Comparison of ENCODE assay signal across 28 mouse cellular contexts in genomic region chr14:22549166-22549565, GRCm38 (mm10).
DNase-seq lines count a peak whose midpoint lies in the region; ATAC-seq lines count a peak whose summit lies in the region.
"Had no signal": no experiment of that assay in that cellular context is flagged by ENCODE, and none has a peak within 500 bp of the region (broad histone marks: within the 10 kb centered on the region; RNA-seq: fewer than 3 reads in every experiment).

No protein-coding gene starts in this region.

- no peak overlapping the region for H3K9ac ChIP-seq in midbrain, embryonic 11.5 days (ENCODE audit: low read length)
- no peak overlapping the region for H3K9ac ChIP-seq in midbrain, embryonic 13.5 days (replicated peaks)
- H3K9ac ChIP-seq in embryonic facial prominence, embryonic 12.5 days, result no peak overlapping the region
- H3K9ac ChIP-seq: heart, embryonic 15.5 days; hindbrain, embryonic 13.5 days; liver, embryonic 14.5 days had no signal

- no peak for ATAC-seq in midbrain, embryonic 11.5 days (ENCODE audit: low FRiP score)
- ATAC-seq in midbrain, embryonic 13.5 days, result no peak
- ATAC-seq in embryonic facial prominence, embryonic 12.5 days (ENCODE audit: insufficient number of reproducible peaks, insufficient read depth, low FRiP score, low TSS enrichment), result peak; percentile 44; the same call in 1 of the 2 replicates
- ATAC-seq: activated CD4-positive, CD25-positive, alpha-beta regulatory T cell, adult 4 months; CD4-positive, CD25-positive, alpha-beta regulatory T cell, adult 4 months; forebrain, embryonic 14.5 days; intestine, embryonic 16.5 days; midbrain, embryonic 16.5 days had no signal

- H3K27ac ChIP-seq in midbrain, embryonic 11.5 days (ENCODE audit: low read depth, low read length), result no peak overlapping the region
- no peak overlapping the region for H3K27ac ChIP-seq in midbrain, embryonic 13.5 days
- H3K27ac ChIP-seq in embryonic facial prominence, embryonic 12.5 days, result no peak overlapping the region
- H3K27ac ChIP-seq: heart, embryonic 10.5 days; heart, embryonic 15.5 days; hindbrain, embryonic 13.5 days; liver, embryonic 14.5 days; macrophage had no signal

- peaks cover 28% of the 10 kb centered on the region for H3K4me1 ChIP-seq in midbrain, embryonic 11.5 days (ENCODE audit: control insufficient read depth, insufficient read depth, low read length)
- H3K4me1 ChIP-seq in midbrain, embryonic 13.5 days (replicated peaks), result peaks cover 29% of the 10 kb centered on the region
- peaks cover 15% of the 10 kb centered on the region for H3K4me1 ChIP-seq in embryonic facial prominence, embryonic 12.5 days
- H3K4me1 ChIP-seq: heart, embryonic 10.5 days; heart, embryonic 15.5 days had no signal

- WGBS in midbrain, embryonic 11.5 days, result 89% methylated on average over 2 of the region's 2 CpGs
- WGBS in midbrain, embryonic 13.5 days, result 84% methylated on average over 2 of the region's 2 CpGs
- 64% methylated on average over 2 of the region's 2 CpGs for WGBS in embryonic facial prominence, embryonic 12.5 days

- no peaks in the 10 kb centered on the region for H3K9me3 ChIP-seq in midbrain, embryonic 11.5 days (ENCODE audit: control insufficient read depth, low read length)
- no peaks in the 10 kb centered on the region for H3K9me3 ChIP-seq in midbrain, embryonic 13.5 days
- no peaks in the 10 kb centered on the region for H3K9me3 ChIP-seq in embryonic facial prominence, embryonic 12.5 days
- H3K9me3 ChIP-seq: heart, embryonic 10.5 days; heart, embryonic 15.5 days; hindbrain, embryonic 13.5 days had no signal

- H3K4me2 ChIP-seq in midbrain, embryonic 11.5 days, result no peak overlapping the region
- no peak overlapping the region for H3K4me2 ChIP-seq in midbrain, embryonic 13.5 days (replicated peaks)
- no peak overlapping the region for H3K4me2 ChIP-seq in embryonic facial prominence, embryonic 12.5 days (replicated peaks)
- H3K4me2 ChIP-seq: heart, embryonic 15.5 days; hindbrain, embryonic 13.5 days had no signal

- no peak overlapping the region for H3K4me3 ChIP-seq in midbrain, embryonic 11.5 days (ENCODE audit: low read depth, low read length)
- no peak overlapping the region for H3K4me3 ChIP-seq in midbrain, embryonic 13.5 days (replicated peaks)
- no peak overlapping the region for H3K4me3 ChIP-seq in embryonic facial prominence, embryonic 12.5 days
- H3K4me3 ChIP-seq: heart, embryonic 10.5 days; heart, embryonic 15.5 days; hindbrain, embryonic 13.5 days had no signal

- peaks cover 2% of the 10 kb centered on the region; the same call in 1 of the 2 replicates for H3K27me3 ChIP-seq in midbrain, embryonic 11.5 days (ENCODE audit: control insufficient read depth, insufficient read depth, low read length)
- H3K27me3 ChIP-seq in midbrain, embryonic 13.5 days, result peaks cover 5% of the 10 kb centered on the region
- no peaks in the 10 kb centered on the region for H3K27me3 ChIP-seq in embryonic facial prominence, embryonic 12.5 days
- H3K27me3 ChIP-seq: heart, embryonic 15.5 days; hindbrain, embryonic 13.5 days had no signal

- DNase-seq in kidney, adult 9 months, result peak; percentile 5
- DNase-seq in kidney, postnatal 4 days, result no peak
- peak; percentile 84 for DNase-seq in midbrain, embryonic 11.5 days (ENCODE audit: low spot score, missing footprints)
- DNase-seq in cerebellum, postnatal 36 days, result no peak
- DNase-seq in layer of hippocampus, postnatal 36 days, result no peak
- DNase-seq: adrenal gland, adult 2 months; adrenal gland, postnatal 36 days; cerebellum, adult 18-20 months; cerebellum, postnatal 10 days; gastrocnemius, postnatal 14 days; layer of hippocampus, adult 9-11 months; liver; lung, adult 2 months; lung, postnatal 10 days; thymus, adult 2 months; thymus, postnatal 36 days had no signal

- H3K36me3 ChIP-seq in midbrain, embryonic 11.5 days (ENCODE audit: control insufficient read depth, insufficient read depth, low read length), result no peaks in the 10 kb centered on the region
- H3K36me3 ChIP-seq in midbrain, embryonic 13.5 days, result no peaks in the 10 kb centered on the region
- no peaks in the 10 kb centered on the region for H3K36me3 ChIP-seq in embryonic facial prominence, embryonic 12.5 days
- H3K36me3 ChIP-seq: heart, embryonic 10.5 days; heart, embryonic 15.5 days; hindbrain, embryonic 13.5 days had no signal

Comparison
In these comparisons a context has a peak if more than half of its experiments do, and no peak if none do; other contexts are left out.
1. DNase-seq: peak in kidney, adult 9 months (single experiment) and midbrain, embryonic 11.5 days (single experiment); none in kidney, postnatal 4 days (0 of 2), cerebellum, postnatal 36 days (0 of 2) and layer of hippocampus, postnatal 36 days (0 of 2).